Mouse (Mus musculus): Measurements from ENCODE around the gene Gm49388. TPM values are rescaled to one million over a fixed set of nuclear protein-coding genes. Genes with fewer than 3 reads are reported as not detected.

The Gm49388 gene
- polyA plus RNA-seq, 1 experiment from 2014 or later, result not detected

- Histone ChIP-seq H3K4me3 (ENCODE audit: low read length) (peak overlapping the region; percentile 75), H3K4me2 (ENCODE audit: low read depth, low read length) (peak overlapping the region; percentile 79), H3K27me3 (replicated peaks; ENCODE audit: control insufficient read depth, insufficient read depth, low read length) (no peaks in the 10 kb centered on the region), H3K4me1 (ENCODE audit: control insufficient read depth, insufficient read depth, low read length) (peaks cover 10% of the 10 kb centered on the region), H3K27ac (ENCODE audit: low read length) (peak overlapping the region; percentile 94), H3K9ac (ENCODE audit: low read depth, low read length) (peak overlapping the region; percentile 88), H3K9me3 (ENCODE audit: control insufficient read depth, low read length) (no peaks in the 10 kb centered on the region), H3K36me3 (ENCODE audit: control insufficient read depth, insufficient read depth, low read length) (peaks cover 2% of the 10 kb centered on the region; the same call in 1 of the 2 replicates)
- under 1% methylated on average over 44 of the region's 46 CpGs for WGBS
- peak; percentile 91 for ATAC-seq
These were observed 56.1 kb downstream of the Gm49388 start for GRCm38 (mm10) chr7:127841340-127842000.

DNA sequence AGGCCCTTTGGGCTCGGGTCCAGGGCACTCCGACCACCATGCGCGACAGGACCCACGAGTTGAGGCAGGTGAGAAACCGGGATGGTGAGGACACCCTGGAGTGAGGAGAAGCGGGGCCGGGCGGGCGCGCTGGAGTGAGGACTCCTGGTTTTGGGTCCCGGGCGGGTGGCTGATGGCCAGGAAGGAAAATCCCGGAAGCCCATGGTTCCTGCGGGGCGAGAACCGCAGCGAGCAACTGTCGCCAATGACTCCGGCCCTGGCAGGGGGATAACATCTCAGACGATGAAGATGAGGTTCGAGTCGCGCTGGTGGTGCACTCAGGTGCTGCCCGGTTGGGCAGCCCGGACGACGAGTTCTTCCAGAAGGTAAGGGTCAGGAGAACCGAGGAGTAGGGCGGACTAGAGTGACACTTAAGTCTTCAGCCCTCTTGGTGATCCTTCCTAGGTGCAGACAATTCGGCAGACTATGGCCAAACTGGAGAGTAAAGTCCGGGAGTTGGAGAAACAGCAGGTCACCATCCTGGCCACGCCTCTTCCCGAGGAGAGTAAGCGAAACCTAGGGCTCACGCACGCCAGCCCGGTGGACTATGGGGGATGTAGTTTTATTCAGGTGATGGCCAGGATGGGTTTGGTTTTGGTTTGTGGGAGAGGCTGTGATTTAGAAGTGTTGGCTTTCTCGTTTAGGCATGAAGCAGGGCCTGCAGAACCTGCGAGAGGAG lies 56.8 kb downstream of the Gm49388 start:
- H3K9me3 ChIP-seq (ENCODE audit: control insufficient read depth, low read length), result no peaks in the 10 kb centered on the region
- H3K27ac ChIP-seq (ENCODE audit: low read length), result peak overlapping the region; percentile 94
- H3K9ac ChIP-seq (ENCODE audit: low read depth, low read length), result peak overlapping the region; percentile 88
- peak overlapping the region; percentile 75 for H3K4me3 ChIP-seq (ENCODE audit: low read length)
- peak; percentile 79 for ATAC-seq
- under 1% methylated on average over 35 of the region's 40 CpGs for WGBS
- peak overlapping the region; percentile 79 for H3K4me2 ChIP-seq (ENCODE audit: low read depth, low read length)
- peaks cover 9% of the 10 kb centered on the region; the same call in 1 of the 2 replicates for H3K36me3 ChIP-seq (ENCODE audit: control insufficient read depth, insufficient read depth, low read length)
- no peaks in the 10 kb centered on the region for H3K27me3 ChIP-seq (replicated peaks; ENCODE audit: control insufficient read depth, insufficient read depth, low read length)
- H3K4me1 ChIP-seq (ENCODE audit: control insufficient read depth, insufficient read depth, low read length), result peaks cover 10% of the 10 kb centered on the region

DNA sequence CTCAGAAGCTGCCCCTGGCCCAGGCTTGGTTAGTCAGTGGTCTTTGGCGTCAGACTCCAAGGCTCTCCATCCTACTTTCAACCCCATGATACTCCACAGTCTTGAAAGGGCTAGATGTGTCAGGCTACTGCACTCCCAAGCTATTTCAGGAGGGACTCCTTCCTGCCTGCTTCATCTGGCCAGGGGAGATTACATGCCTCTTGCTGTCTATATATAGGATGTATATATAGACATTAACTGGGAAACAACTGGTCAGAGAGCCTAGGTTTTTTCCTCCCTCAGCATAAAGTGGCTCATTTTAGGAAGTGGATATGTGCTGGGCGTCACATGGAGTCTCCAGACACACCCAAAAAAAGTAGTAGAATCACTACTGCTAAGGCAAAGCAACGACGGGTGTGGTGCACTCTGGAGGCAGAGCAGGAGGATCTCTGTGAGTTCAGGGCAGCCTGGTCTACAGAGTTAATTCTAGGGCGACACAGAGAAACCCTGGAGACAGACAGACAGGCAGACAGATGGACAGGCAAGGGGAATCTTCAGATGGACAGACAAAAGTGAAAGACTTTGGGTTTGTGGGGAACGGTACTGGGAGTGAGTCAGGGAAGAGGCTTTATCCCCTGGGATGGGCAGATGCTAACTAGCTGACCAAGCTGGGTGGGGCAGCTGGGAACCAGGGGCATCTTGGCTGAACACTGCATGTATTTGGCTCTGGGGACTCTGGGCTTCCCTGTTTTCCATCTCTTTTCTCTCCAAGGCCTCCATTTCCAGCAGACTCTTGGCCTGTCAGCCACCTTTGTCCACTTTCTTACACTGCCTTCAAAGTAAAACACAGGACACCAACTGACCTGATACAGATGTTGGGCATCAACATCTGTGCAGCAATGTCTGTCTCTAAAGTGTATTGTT lies 64.8 kb downstream of the Gm49388 start:
- Histone ChIP-seq H3K4me1 (ENCODE audit: control insufficient read depth, insufficient read depth, low read length) (no peaks in the 10 kb centered on the region), H3K9ac (ENCODE audit: low read depth, low read length) (no peak overlapping the region), H3K4me3 (ENCODE audit: low read length) (no peak overlapping the region), H3K27ac (ENCODE audit: low read length) (no peak overlapping the region), H3K27me3 (replicated peaks; ENCODE audit: control insufficient read depth, insufficient read depth, low read length) (no peaks in the 10 kb centered on the region), H3K36me3 (ENCODE audit: control insufficient read depth, insufficient read depth, low read length) (0 out of 2 replicates have a peak, but pooled peaks cover 12% of the 10 kb centered on the region), H3K9me3 (ENCODE audit: control insufficient read depth, low read length) (no peaks in the 10 kb centered on the region), H3K4me2 (ENCODE audit: low read depth, low read length) (no peak overlapping the region)
- no peak for ATAC-seq
- WGBS, result 67% methylated on average over 6 of the region's 6 CpGs

- no peaks in the 10 kb centered on the region for H3K27me3 ChIP-seq (replicated peaks; ENCODE audit: control insufficient read depth, insufficient read depth, low read length)
- no peak overlapping the region for H3K4me3 ChIP-seq (ENCODE audit: low read length)
- H3K9me3 ChIP-seq (ENCODE audit: control insufficient read depth, low read length), result no peaks in the 10 kb centered on the region
- H3K36me3 ChIP-seq (ENCODE audit: control insufficient read depth, insufficient read depth, low read length), result 0 out of 2 replicates have a peak, but pooled peaks cover 12% of the 10 kb centered on the region
- no peak overlapping the region for H3K27ac ChIP-seq (ENCODE audit: low read length)
- no peaks in the 10 kb centered on the region for H3K4me1 ChIP-seq (ENCODE audit: control insufficient read depth, insufficient read depth, low read length)
- 63% methylated on average over 5 of the region's 5 CpGs for WGBS
- no peak for ATAC-seq
- H3K4me2 ChIP-seq (ENCODE audit: low read depth, low read length), result no peak overlapping the region
- H3K9ac ChIP-seq (ENCODE audit: low read depth, low read length), result no peak overlapping the region
These were observed 65.5 kb downstream of the Gm49388 start for GRCm38 (mm10) chr7:127850906-127851305.

Other genes with a start within 250 kb of the Gm49388 start
- gene Tmem265, start 224.2 kb upstream of the Gm49388 start, polyA plus RNA-seq (2015; fragmentation: Nextera tagmentation; extraction: Ambion mirVana), result 5.1 and 7.7 TPM in 2 replicates
- 35.7 and 37.7 TPM in 2 replicates for gene Phkg2, start 212.3 kb upstream of the Gm49388 start, polyA plus RNA-seq (2015; fragmentation: Nextera tagmentation; extraction: Ambion mirVana)
- 4.8 and 5.2 TPM in 2 replicates for gene Ccdc189, start 197.0 kb upstream of the Gm49388 start, polyA plus RNA-seq (2015; fragmentation: Nextera tagmentation; extraction: Ambion mirVana)
- gene Rnf40, start 196.8 kb upstream of the Gm49388 start, polyA plus RNA-seq (2015; fragmentation: Nextera tagmentation; extraction: Ambion mirVana), result 34.3 and 35.2 TPM in 2 replicates
- 7.9 and 8.5 TPM in 2 replicates for gene Zfp629, start 169.8 kb upstream of the Gm49388 start, polyA plus RNA-seq (2015; fragmentation: Nextera tagmentation; extraction: Ambion mirVana)
- gene Bcl7c, start 76.7 kb upstream of the Gm49388 start, polyA plus RNA-seq (2015; fragmentation: Nextera tagmentation; extraction: Ambion mirVana), result 24.9 and 34.5 TPM in 2 replicates
- 5.2 and 6.5 TPM in 2 replicates for gene Ctf1, start 72.9 kb upstream of the Gm49388 start, polyA plus RNA-seq (2015; fragmentation: Nextera tagmentation; extraction: Ambion mirVana)
- 0.07 and 0.12 TPM in 2 replicates for gene Ctf2, start 53.4 kb upstream of the Gm49388 start, polyA plus RNA-seq (2015; fragmentation: Nextera tagmentation; extraction: Ambion mirVana)
- 1.9 and 2.4 TPM in 2 replicates for gene Fbxl19, start 41.1 kb upstream of the Gm49388 start, polyA plus RNA-seq (2015; fragmentation: Nextera tagmentation; extraction: Ambion mirVana)
- 24.6 and 24.9 TPM in 2 replicates for gene Orai3, start 15.8 kb upstream of the Gm49388 start, polyA plus RNA-seq (2015; fragmentation: Nextera tagmentation; extraction: Ambion mirVana)
- gene Setd1a, start 8.9 kb upstream of the Gm49388 start, polyA plus RNA-seq (2015; fragmentation: Nextera tagmentation; extraction: Ambion mirVana), result 6.2 and 11.4 TPM in 2 replicates
- gene Hsd3b7, start 15.0 kb downstream of the Gm49388 start, polyA plus RNA-seq (2015; fragmentation: Nextera tagmentation; extraction: Ambion mirVana), result 37.6 and 38.4 TPM in 2 replicates
- gene Stx4a, start 38.7 kb downstream of the Gm49388 start, polyA plus RNA-seq (2015; fragmentation: Nextera tagmentation; extraction: Ambion mirVana), result 44.7 and 47.5 TPM in 2 replicates
- gene Stx1b, start 38.9 kb downstream of the Gm49388 start, polyA plus RNA-seq (2015; fragmentation: Nextera tagmentation; extraction: Ambion mirVana), result 1.7 and 2.0 TPM in 2 replicates
- 7.2 and 8.9 TPM in 2 replicates for gene Zfp646, start 90.6 kb downstream of the Gm49388 start, polyA plus RNA-seq (2015; fragmentation: Nextera tagmentation; extraction: Ambion mirVana)
- gene Zfp668, start 91.2 kb downstream of the Gm49388 start, polyA plus RNA-seq (2015; fragmentation: Nextera tagmentation; extraction: Ambion mirVana), result 11.6 and 14.6 TPM in 2 replicates
- gene Prss53, start 105.4 kb downstream of the Gm49388 start, polyA plus RNA-seq (2015; fragmentation: Nextera tagmentation; extraction: Ambion mirVana), result 2.6 and 4.0 TPM in 2 replicates
- gene Gm21974, start 109.8 kb downstream of the Gm49388 start, polyA plus RNA-seq (2015; fragmentation: Nextera tagmentation; extraction: Ambion mirVana), result not detected in 2 replicates
- 260 and 261 TPM in 2 replicates for gene Vkorc1, start 110.0 kb downstream of the Gm49388 start, polyA plus RNA-seq (2015; fragmentation: Nextera tagmentation; extraction: Ambion mirVana)
- gene Bckdk, start 118.5 kb downstream of the Gm49388 start, polyA plus RNA-seq (2015; fragmentation: Nextera tagmentation; extraction: Ambion mirVana), result 184 and 198 TPM in 2 replicates
- gene Kat8, start 126.9 kb downstream of the Gm49388 start, polyA plus RNA-seq (2015; fragmentation: Nextera tagmentation; extraction: Ambion mirVana), result 27.3 and 29.2 TPM in 2 replicates
- gene Prss8, start 144.5 kb downstream of the Gm49388 start, polyA plus RNA-seq (2015; fragmentation: Nextera tagmentation; extraction: Ambion mirVana), result 82.2 and 90.8 TPM in 2 replicates
- 9.6 and 10.3 TPM in 2 replicates for gene Prss36, start 161.1 kb downstream of the Gm49388 start, polyA plus RNA-seq (2015; fragmentation: Nextera tagmentation; extraction: Ambion mirVana)
- gene Fus, start 181.8 kb downstream of the Gm49388 start, polyA plus RNA-seq (2015; fragmentation: Nextera tagmentation; extraction: Ambion mirVana), result 204 and 215 TPM in 2 replicates
- 623 and 626 TPM in 2 replicates for gene Pycard, start 208.3 kb downstream of the Gm49388 start, polyA plus RNA-seq (2015; fragmentation: Nextera tagmentation; extraction: Ambion mirVana)
- 0.38 and 0.60 TPM in 2 replicates for gene Trim72, start 218.3 kb downstream of the Gm49388 start, polyA plus RNA-seq (2015; fragmentation: Nextera tagmentation; extraction: Ambion mirVana)